Mouse (Mus musculus): ENCODE results near the gene Ccdc148.

Gene Ccdc148

DNA sequence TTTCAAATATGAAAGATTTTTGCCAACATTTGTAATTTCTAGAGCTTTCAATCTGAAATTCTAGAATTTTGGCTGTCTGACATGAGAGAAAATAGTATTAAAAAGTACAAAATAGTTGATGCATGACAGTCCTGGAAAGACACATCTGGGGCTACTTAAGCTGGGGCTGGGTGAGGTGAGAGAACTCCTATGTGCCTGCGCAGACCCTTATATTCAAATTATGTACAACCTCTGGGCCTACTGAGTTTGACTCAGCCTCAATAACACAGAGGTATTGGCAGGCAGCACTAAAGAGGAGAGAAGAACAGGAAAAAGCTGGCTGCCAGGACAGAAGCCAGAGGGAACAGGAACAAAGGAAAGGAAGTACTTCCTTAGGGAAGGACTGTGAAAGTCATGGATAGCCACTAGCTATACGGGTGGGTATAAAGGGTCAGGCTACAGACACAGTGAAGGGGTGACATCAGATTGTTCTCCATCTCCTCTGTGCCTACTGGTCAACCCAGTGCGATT, 381.4 kb downstream of the Ccdc148 start:
- DNase-seq (ENCODE audit: low spot score): no peak

DNA sequence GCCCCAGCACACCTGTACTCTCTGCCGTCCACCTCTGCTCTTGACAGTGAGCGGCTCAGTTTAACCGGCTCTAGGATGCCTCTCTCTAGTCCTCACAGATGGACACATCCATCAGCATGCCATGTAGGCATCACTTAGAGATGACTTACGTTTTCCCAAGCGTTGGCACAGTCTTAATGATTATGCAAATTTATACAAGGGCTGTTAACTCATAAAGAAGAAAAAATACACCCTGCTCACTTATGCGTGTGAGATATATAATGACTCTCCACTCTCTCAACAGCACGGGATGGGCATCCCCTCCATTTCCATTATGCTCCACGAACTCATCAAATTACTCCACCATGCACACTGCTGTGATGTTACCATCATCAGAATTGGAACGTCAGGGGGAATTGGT, 386.6 kb downstream of the Ccdc148 start:
- DNase-seq (ENCODE audit: low spot score): no peak
